Mouse (Mus musculus) myocyte (in vitro differentiated cells): ENCODE measurements around the gene Rhox4a2.
"Not testable (repeated sequence)": the region's sequence is repeated elsewhere in the genome, so short reads cannot be mapped to it uniquely, and the experiment has no call there.

Source experiments
- E2F4 ChIP-seq: IDR thresholded peaks from one replicate; pipeline ENCODE4 v1.6.1; 2011; ENCODE audit warnings: mild to moderate bottlenecking, control low read depth, moderate library complexity; ENCODE audit not compliant: insufficient read depth
- MAX ChIP-seq: IDR thresholded peaks from one replicate; pipeline ENCODE4 v1.6.1; 2011; ENCODE audit warnings: low read depth, mild to moderate bottlenecking, control low read depth
- POLR2A ChIP-seq: IDR thresholded peaks from one replicate; pipeline ENCODE4 v1.6.1; 2011; ENCODE audit warnings: low read depth, mild to moderate bottlenecking, control low read depth, moderate library complexity; ENCODE audit not compliant: insufficient read length
- POLR2AphosphoS2 ChIP-seq: IDR thresholded peaks from one replicate; pipeline ENCODE4 v1.6.1; 2011; ENCODE audit warnings: low read depth, control low read depth; ENCODE audit not compliant: insufficient read length
- TCF12 ChIP-seq: IDR thresholded peaks from one replicate; pipeline ENCODE4 v1.6.1; 2011; ENCODE audit warnings: mild to moderate bottlenecking, control low read depth; ENCODE audit not compliant: poor library complexity, insufficient read depth, severe bottlenecking
- USF1 ChIP-seq: IDR thresholded peaks from one replicate; pipeline ENCODE4 v1.6.1; 2011; ENCODE audit warnings: low read depth, mild to moderate bottlenecking, control low read depth, moderate library complexity

DNA sequence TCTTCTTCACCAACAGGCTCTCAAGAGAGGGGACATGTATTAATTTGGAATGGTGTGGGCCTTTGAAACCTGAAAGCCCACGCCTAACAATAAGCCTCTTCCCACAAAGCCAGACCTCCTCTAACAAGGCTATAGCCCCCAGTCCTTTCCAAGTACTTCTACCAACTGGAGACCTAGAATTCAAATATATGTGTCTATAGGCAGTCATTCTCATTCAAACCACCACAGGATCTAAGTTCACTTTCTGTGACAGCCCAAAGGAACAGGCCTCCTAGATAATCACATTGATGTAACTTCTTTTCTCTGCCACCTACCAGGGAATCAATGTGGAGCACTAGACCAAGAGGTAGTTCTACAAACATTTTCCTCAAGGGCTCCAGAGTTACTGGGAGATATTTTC, 10.9 kb upstream of the Rhox4a2 start, which contains the start of gene Rhox3a2:
- TF ChIP-seq POLR2AphosphoS2, POLR2A, USF1, E2F4, MAX, TCF12: not testable (repeated sequence)
